Mouse (Mus musculus) erythroblast, embryonic 14.5 days (primary cell): Measurements from ENCODE around the gene Syt14.

Experiments used
- GATA1 ChIP-seq: IDR thresholded peaks from 2 replicates; pipeline ENCODE4 v1.6.1; 2012; ENCODE audit warnings: low read length, inconsistent platforms, mixed read lengths
- TAL1 ChIP-seq: IDR thresholded peaks from 3 replicates; pipeline ENCODE4 v1.6.1; 2012; ENCODE audit warnings: low read length, inconsistent platforms, mixed read lengths

GRCm38 (mm10) chr1:192855474-192856230, 179.9 kb downstream of the Syt14 start, which contains the start of gene Sertad4:
- TF ChIP-seq GATA1 (no peak), TAL1 (no peak)
